Mouse (Mus musculus): ENCODE results near the gene Irgq.

DNA sequence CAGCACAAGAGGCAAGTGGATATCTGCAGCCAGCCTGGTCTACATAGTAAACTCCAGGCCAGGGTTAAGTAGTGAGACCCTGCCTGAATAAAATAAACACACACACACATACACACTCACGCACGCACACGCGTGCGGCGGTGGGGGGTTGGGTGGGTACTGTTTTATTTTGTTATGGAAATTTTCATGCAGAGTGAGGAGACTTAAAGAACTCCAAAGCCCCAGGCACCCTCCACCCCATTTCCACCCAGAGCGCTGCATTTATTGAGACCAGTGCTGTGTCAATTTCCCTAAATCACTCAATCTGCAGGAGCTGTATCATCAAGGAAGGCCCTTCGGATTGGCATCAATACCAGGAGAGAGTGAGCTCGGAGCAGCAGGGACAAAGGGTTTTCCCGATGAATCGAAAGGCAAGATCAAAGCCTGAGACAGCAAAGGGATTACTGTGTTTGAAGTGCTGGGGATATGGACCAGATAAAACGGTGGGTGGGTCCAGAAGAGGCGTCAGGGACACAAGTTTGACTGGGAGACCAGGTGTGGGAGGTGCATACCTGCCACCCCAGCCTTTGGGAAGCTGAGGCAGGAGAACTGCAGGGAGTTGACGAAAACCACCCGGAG, 24.9 kb upstream of the Irgq start:
- TF ChIP-seq CTCF (IDR thresholded peaks at IDR 0.05; ENCODE audit: borderline replicate concordance, insufficient read depth, low read length) (no peak), POLR2A (IDR thresholded peaks at IDR 0.05; ENCODE audit: low read depth, low read length) (peak; percentile 16; the same call in 1 of the 2 replicates)
